Mouse (Mus musculus) brain, embryonic 18.5 days (tissue): ENCODE measurements at regions not wholly inside any gene's neighbourhood (a gene's known extent, or its start where the extent isn't known, plus 50 kb on each side); places are given as distances from the start of the nearest gene placed in this dataset.

Experiments
- DNase-seq: peaks from one replicate; pipeline ENCODE4 v3.0.0-alpha.2; 2012; ENCODE audit warnings: low read depth, low spot score

GRCm38 (mm10) chr12:92645006-92645624, 796.2 kb upstream of the Sel1l start:
- DNase-seq, result peak; percentile 32

- no peak for DNase-seq
Observed at GRCm38 (mm10) chr12:92619120-92619519, 770.2 kb upstream of the Sel1l start.

GRCm38 (mm10) chr12:92618519-92618918, 769.6 kb upstream of the Sel1l start:
- no peak for DNase-seq

GRCm38 (mm10) chr12:92601673-92602072, 752.7 kb upstream of the Sel1l start:
- no peak for DNase-seq

GRCm38 (mm10) chr12:92589725-92590124, 740.8 kb upstream of the Sel1l start:
- peak; percentile 24 for DNase-seq

GRCm38 (mm10) chr12:92589305-92589704, 740.3 kb upstream of the Sel1l start:
- DNase-seq, result peak; percentile 67

GRCm38 (mm10) chr12:92578596-92578995, 729.6 kb upstream of the Sel1l start:
- no peak for DNase-seq
